Mouse (Mus musculus) intestine, embryonic 16.5 days (tissue): ENCODE measurements around the gene Gmeb2. TPM values are rescaled to one million over a fixed set of nuclear protein-coding genes. Genes with fewer than 3 reads are reported as not detected.

ENCODE experiments used
- ATAC-seq: fragments of 200-750 bp; cut with Nextera tagmentation; 2 replicates; pipeline ENCODE4 v1.8.0; 2017; ENCODE audit warnings: moderate TSS enrichment, moderate library complexity
- H3K27ac ChIP-seq: fragments of 300-500 bp; sonication (generic); 2 replicates; pipeline ENCODE4 v1.5.1; 2014; ENCODE audit warnings: mild to moderate bottlenecking, low read length
- H3K27me3 ChIP-seq: fragments of 300-500 bp; sonication (generic); replicated peaks from 2 replicates; pipeline ENCODE4 v1.6.1; 2014; ENCODE audit warnings: low read length, control low read depth, mixed read lengths; ENCODE audit not compliant: control insufficient read depth, insufficient read depth
- H3K36me3 ChIP-seq: fragments of 300-500 bp; sonication (generic); 2 replicates; pipeline ENCODE4 v1.6.1; 2014; ENCODE audit warnings: low read length, control low read depth; ENCODE audit not compliant: control insufficient read depth, insufficient read depth
- H3K4me1 ChIP-seq: fragments of 300-500 bp; sonication (generic); 2 replicates; pipeline ENCODE4 v1.6.1; 2014; ENCODE audit warnings: low read length, control low read depth, mixed read lengths; ENCODE audit not compliant: control insufficient read depth, insufficient read depth
- H3K4me2 ChIP-seq: fragments of 300-500 bp; sonication (generic); 2 replicates; pipeline ENCODE4 v1.6.1; 2014; ENCODE audit warnings: low read depth, low read length, control low read depth
- H3K4me3 ChIP-seq: fragments of 300-500 bp; sonication (generic); 2 replicates; pipeline ENCODE4 v1.5.1; 2014; ENCODE audit warnings: mild to moderate bottlenecking, low read length
- H3K9ac ChIP-seq: fragments of 300-500 bp; sonication (generic); 2 replicates; pipeline ENCODE4 v1.6.1; 2014; ENCODE audit warnings: low read depth, low read length
- H3K9me3 ChIP-seq: fragments of 300-500 bp; sonication (generic); 2 replicates; pipeline ENCODE4 v1.6.1; 2016; ENCODE audit warnings: low read length, control low read depth; ENCODE audit not compliant: control insufficient read depth
- WGBS: fragments of 180-500 bp; shearing (Covaris S2); extraction: QIAGEN DNeasy Blood & Tissue Kit; methylation state at CpG from one replicate; pipeline ENCODE4 v1.1.7; 2014; 5-methylcytosine and 5-hydroxymethylcytosine counted together
- polyA plus RNA-seq: library from polyadenylated mRNA; unstranded; fragments of >200 nt; fragmentation: Nextera tagmentation; extraction: Ambion mirVana; gene quantifications from 2 replicates; pipeline ENCODE4 v1.2.1, GENCODE M21; 2015

Gene Gmeb2
- polyA plus RNA-seq, 1 experiment from 2014 or later = 11.7 TPM

DNA sequence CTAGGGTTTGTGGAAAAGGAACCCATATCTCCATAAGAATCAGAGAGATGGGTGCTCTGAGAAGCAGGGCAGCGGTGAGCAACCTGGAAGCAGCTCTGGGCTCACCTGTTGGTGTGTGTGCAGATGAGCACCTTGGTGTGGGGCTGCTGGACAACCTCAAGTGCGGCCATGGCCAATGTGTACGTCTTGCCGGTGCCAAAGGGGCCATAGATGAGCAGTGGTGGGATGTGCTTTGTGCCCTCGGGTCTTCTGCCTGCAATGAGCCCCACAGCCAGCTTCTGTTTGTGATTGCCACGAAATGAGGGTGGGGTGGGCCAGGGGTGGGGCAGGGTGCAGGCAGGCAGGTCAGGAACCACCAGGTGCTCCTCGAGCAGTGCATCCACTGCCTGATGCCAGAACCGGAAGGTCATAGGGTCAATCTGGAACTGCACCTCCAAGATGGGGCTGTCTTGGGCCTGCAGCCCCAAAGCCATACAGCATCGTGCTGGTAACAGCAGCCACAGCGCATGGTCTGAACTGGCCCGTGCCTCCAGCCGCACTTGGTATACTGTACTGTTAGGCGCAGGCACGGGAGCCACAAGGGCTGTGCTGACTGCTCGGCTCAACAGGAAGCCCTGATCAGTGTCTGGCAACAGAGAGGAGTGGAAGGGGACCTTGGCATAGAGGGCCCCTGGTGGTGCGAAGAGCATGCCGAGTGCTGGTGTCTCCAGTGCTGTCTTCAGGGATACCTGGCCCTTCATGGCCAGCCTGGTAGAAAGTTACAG is 50.4 kb downstream of the Gmeb2 start:
- peaks cover 7% of the 10 kb centered on the region for H3K36me3 ChIP-seq
- H3K27ac ChIP-seq = no peak overlapping the region
- no peak overlapping the region for H3K4me3 ChIP-seq
- ATAC-seq = no peak
- H3K4me2 ChIP-seq = no peak overlapping the region
- H3K9ac ChIP-seq = no peak overlapping the region
- 88% methylated on average over 17 of the region's 17 CpGs for WGBS
- no peaks in the 10 kb centered on the region for H3K9me3 ChIP-seq
- peaks cover 6% of the 10 kb centered on the region; the same call in 1 of the 2 replicates for H3K4me1 ChIP-seq
- no peaks in the 10 kb centered on the region for H3K27me3 ChIP-seq

DNA sequence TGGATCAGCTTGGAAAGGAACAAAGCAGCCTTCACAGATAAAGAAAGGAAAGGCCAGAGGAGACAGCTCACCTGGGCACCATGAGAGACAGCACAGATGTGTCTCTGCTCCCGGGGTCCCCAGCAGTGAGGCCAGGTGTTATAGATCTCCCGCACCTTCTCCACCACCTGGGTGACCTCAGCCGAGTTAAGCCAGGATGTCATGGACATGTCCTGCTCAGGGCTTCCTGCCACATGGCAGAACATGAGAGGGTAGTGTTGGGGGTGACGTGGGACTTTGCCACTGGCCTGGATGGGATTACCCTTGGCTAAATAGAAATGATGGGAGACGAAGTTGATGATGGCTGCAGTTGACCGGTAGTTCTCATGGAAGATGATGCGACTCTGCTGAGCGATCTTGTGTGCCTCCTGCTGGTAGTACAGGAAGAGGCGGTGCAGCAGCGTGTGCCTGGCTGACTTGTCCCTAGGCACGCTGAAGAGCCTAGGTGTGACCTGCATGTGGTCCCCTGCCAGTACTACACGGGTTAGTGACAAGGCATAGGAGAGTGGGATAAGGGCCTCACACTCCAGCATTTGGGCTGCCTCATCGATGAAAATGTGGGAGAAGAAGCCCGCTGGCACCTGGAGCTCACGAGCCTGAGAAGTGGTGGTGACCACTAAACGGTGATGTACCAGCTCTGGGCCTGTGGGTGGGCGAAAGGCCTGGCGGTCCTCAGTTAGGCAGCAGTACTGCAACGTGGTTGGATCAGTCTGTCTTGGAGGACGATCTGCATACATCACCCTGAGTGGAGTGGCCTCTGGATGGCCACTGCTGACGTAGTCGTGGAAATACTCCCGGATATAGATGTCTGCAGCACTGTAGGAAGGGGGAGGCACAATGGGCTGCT is 51.9 kb downstream of the Gmeb2 start:
- no peaks in the 10 kb centered on the region for H3K9me3 ChIP-seq
- no peak overlapping the region for H3K9ac ChIP-seq
- ATAC-seq = no peak
- 86% methylated on average over 23 of the region's 23 CpGs for WGBS
- no peaks in the 10 kb centered on the region for H3K27me3 ChIP-seq
- H3K36me3 ChIP-seq = peaks cover 7% of the 10 kb centered on the region
- no peak overlapping the region for H3K27ac ChIP-seq
- no peak overlapping the region for H3K4me2 ChIP-seq
- H3K4me3 ChIP-seq = no peak overlapping the region
- 0 out of 2 replicates have a peak, but pooled peaks cover under 1% of the 10 kb centered on the region for H3K4me1 ChIP-seq

DNA sequence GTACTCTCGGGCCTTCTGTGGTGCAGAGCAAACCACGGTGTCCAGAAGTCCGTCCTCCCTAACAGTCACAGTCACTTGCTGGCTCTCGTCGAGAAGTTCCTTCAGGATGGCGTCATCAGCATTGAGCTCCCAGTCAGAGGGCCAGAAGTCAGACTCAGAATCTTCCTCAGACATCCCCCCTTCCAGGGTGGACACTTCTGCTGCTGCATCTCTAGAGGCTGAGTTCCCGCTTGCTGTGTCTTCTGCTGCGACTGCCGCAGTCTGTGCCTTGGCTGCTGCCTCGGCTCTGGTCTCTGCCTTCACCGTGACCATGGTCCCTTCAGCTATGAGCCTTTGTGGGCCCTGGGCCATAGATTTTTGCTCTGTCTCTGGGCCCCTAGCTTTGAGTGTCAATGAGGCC is 53.2 kb downstream of the Gmeb2 start:
- Histone ChIP-seq H3K36me3 (peaks cover 10% of the 10 kb centered on the region), H3K27ac (no peak overlapping the region), H3K4me2 (no peak overlapping the region), H3K9ac (no peak overlapping the region), H3K27me3 (no peaks in the 10 kb centered on the region), H3K4me3 (no peak overlapping the region), H3K4me1 (no peaks in the 10 kb centered on the region), H3K9me3 (no peaks in the 10 kb centered on the region)
- 92% methylated on average over 11 of the region's 11 CpGs for WGBS
- no peak for ATAC-seq

- Histone ChIP-seq H3K4me2 (no peak overlapping the region), H3K36me3 (peaks cover 11% of the 10 kb centered on the region), H3K4me3 (no peak overlapping the region), H3K4me1 (no peaks in the 10 kb centered on the region), H3K9ac (no peak overlapping the region), H3K27me3 (no peaks in the 10 kb centered on the region), H3K27ac (no peak overlapping the region), H3K9me3 (no peaks in the 10 kb centered on the region)
- 95% methylated on average over 15 of the region's 15 CpGs for WGBS
- ATAC-seq = no peak
Measured at GRCm38 (mm10) chr2:181233443-181233842, 54.4 kb downstream of the Gmeb2 start.

GRCm38 (mm10) chr2:181231171-181231570 is 56.7 kb downstream of the Gmeb2 start:
- Histone ChIP-seq H3K27me3 (no peaks in the 10 kb centered on the region), H3K9me3 (no peaks in the 10 kb centered on the region), H3K4me2 (no peak overlapping the region), H3K9ac (no peak overlapping the region), H3K27ac (no peak overlapping the region), H3K4me3 (no peak overlapping the region), H3K4me1 (no peaks in the 10 kb centered on the region), H3K36me3 (peaks cover 13% of the 10 kb centered on the region)
- WGBS = 71% methylated on average over 18 of the region's 20 CpGs
- no peak for ATAC-seq

- Histone ChIP-seq H3K4me3 (no peak overlapping the region), H3K9ac (no peak overlapping the region), H3K27me3 (no peaks in the 10 kb centered on the region), H3K4me2 (no peak overlapping the region), H3K27ac (no peak overlapping the region), H3K9me3 (no peaks in the 10 kb centered on the region), H3K4me1 (no peaks in the 10 kb centered on the region), H3K36me3 (peaks cover 9% of the 10 kb centered on the region)
- ATAC-seq = no peak
- WGBS = 77% methylated on average over 1 of the region's 1 CpGs
Measured at GRCm38 (mm10) chr2:181228335-181228734, 59.5 kb downstream of the Gmeb2 start.

DNA sequence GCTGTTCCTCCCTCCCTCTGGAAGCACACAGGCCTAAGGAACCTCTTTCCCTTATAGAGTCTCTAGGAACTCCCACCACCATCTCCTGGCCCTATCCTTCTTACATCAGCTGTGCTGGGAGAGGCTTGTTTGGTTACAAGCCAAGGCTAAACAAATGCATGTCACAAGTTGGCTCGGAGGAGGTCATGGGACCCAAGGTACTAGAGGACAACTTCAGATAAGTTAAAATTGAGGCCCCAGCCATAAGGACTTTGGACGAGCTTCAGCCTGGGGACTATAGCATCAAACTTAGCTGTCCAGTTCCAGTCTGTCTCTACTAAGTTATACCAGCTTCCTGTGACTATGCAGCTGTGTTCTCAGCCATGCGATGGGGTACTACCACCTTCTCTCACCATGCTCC is 60.7 kb downstream of the Gmeb2 start:
- H3K9me3 ChIP-seq = no peaks in the 10 kb centered on the region
- no peak overlapping the region for H3K27ac ChIP-seq
- no peak overlapping the region for H3K4me3 ChIP-seq
- WGBS = 90% methylated on average over 3 of the region's 3 CpGs
- H3K27me3 ChIP-seq = no peaks in the 10 kb centered on the region
- no peaks in the 10 kb centered on the region for H3K4me1 ChIP-seq
- H3K36me3 ChIP-seq = peaks cover 6% of the 10 kb centered on the region
- peak; percentile 39 for ATAC-seq
- H3K4me2 ChIP-seq = no peak overlapping the region
- H3K9ac ChIP-seq = no peak overlapping the region

DNA sequence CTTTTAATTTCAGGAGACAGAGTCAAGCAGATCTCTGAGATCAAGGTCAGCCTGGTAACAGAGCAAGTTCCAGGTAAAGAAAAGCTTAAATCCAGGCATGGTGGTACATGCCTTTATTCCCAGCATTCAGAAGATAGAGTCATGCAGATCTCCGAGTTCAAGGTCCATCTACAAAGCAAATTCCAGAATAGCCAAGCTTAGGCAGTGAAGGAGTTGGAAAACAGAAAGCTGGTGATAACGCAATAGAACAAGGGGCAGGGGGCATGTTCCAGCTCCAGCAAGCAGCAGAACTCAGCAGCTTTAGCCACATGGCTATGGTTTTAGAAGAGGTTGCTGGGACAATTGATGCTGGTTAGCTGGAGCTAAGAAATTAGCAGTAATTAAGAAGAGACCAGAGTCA is 62.8 kb downstream of the Gmeb2 start:
- H3K36me3 ChIP-seq = peaks cover 3% of the 10 kb centered on the region; the same call in 1 of the 2 replicates
- H3K27ac ChIP-seq = no peak overlapping the region
- no peak overlapping the region for H3K4me2 ChIP-seq
- no peak overlapping the region for H3K4me3 ChIP-seq
- H3K9ac ChIP-seq = no peak overlapping the region
- peak; percentile 32; the same call in 1 of the 2 replicates for ATAC-seq
- H3K4me1 ChIP-seq = peaks cover 2% of the 10 kb centered on the region; the same call in 1 of the 2 replicates
- no peaks in the 10 kb centered on the region for H3K9me3 ChIP-seq
- no peaks in the 10 kb centered on the region for H3K27me3 ChIP-seq
- whole genome bisulfite sequencing = 70% methylated on average over 2 of the region's 2 CpGs

GRCm38 (mm10) chr2:181220361-181220760 is 67.5 kb downstream of the Gmeb2 start:
- Histone ChIP-seq H3K9me3 (no peaks in the 10 kb centered on the region), H3K4me3 (peak overlapping the region; percentile 38; the same call in 1 of the 2 replicates), H3K27ac (no peak overlapping the region), H3K27me3 (no peaks in the 10 kb centered on the region), H3K4me1 (peaks cover 9% of the 10 kb centered on the region), H3K4me2 (peak overlapping the region; percentile 74), H3K9ac (peak overlapping the region; percentile 60; the same call in 1 of the 2 replicates), H3K36me3 (no peaks in the 10 kb centered on the region)
- no peak for ATAC-seq
- whole genome bisulfite sequencing = 32% methylated on average over 2 of the region's 2 CpGs
